Mouse (Mus musculus): Measurements from ENCODE around the gene Cdk5. TPM values are rescaled to one million over a fixed set of nuclear protein-coding genes. Genes with fewer than 3 reads are reported as not detected.

The Cdk5 gene
- 29.0 TPM for total RNA-seq (2023)

DNA sequence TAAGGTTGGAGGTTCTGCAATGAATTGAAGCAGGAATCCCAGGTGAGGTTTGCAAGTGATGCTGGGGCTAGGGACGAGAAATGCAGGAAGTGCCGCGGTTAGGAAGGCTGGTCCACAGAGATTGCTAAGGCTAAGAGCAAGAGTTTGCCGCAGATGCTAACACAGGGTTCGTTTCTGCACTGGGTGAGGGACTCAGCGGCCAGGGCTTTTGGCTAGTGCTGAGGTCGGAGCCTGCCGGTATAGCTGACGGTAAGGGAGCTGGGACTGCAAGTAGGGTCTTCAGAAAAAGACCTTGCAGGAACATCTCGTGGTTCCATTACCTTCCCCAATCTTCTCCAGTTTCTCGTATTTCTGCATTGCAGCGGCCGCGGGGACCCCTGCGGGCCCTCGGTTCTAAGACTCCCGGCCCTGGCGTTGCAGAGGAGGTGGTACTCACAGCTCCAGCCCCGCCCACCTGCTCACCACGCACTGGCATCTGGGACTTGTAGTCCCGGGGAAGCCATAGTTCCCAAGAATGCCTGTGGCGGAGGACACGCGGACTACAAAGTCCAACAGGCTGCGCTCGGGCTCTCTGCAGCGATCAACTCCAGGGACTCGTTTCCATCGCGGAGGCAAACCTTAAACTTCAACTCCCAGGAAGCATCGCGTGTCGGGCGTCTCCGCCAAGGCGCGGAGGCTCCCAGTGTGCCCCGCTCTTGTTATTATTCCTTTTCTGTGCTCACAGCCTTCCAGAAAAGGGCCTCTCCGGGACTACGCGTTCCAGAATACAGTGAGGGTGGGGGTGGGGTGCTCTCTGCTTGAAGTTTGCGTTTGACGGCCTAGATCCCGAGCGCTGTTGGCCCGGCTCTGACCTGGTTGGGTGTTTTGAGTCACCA, at the start of gene Cdk5, which contains the start of gene Slc4a2:
TSS of gene Cdk5 (minus strand) at position 402 of the 875 bp plus-strand sequence.
TSS of gene Slc4a2 (plus strand) at position 709 of the 875 bp plus-strand sequence.

DNA sequence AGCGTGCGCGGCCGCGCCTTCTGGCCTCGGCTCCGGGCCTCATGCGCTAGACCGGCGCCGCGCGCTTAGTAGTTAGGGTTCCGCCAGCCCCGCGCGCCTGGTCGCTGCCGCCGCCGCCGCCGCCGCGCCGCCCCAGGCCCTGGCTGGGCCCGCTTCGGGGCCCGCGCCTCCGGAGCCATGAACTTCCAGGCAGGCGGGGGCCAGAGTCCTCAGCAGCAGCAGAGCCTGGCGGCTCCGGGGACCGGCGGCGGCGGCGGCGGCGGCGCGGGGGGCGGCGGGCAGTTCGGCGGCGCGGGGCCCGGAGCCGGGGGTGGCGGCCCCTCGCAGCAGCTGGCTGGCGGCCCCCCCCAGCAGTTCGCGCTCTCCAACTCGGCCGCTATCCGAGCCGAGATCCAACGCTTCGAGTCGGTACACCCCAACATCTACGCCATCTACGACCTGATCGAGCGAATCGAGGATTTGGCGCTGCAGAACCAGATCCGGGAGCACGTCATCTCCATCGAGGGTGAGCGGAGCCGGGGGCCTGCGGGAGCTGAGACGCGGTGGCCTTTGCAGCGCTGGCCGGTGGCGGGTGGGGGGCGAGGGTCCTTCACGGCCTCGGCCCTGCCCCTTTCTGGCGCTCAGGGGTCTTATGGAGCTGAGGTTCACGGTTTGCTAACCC, 28.8 kb upstream of the Cdk5 start, which contains the start of gene Agap3:
TSS of gene Agap3 (plus strand) at position 148 of the 661 bp plus-strand sequence.

DNA sequence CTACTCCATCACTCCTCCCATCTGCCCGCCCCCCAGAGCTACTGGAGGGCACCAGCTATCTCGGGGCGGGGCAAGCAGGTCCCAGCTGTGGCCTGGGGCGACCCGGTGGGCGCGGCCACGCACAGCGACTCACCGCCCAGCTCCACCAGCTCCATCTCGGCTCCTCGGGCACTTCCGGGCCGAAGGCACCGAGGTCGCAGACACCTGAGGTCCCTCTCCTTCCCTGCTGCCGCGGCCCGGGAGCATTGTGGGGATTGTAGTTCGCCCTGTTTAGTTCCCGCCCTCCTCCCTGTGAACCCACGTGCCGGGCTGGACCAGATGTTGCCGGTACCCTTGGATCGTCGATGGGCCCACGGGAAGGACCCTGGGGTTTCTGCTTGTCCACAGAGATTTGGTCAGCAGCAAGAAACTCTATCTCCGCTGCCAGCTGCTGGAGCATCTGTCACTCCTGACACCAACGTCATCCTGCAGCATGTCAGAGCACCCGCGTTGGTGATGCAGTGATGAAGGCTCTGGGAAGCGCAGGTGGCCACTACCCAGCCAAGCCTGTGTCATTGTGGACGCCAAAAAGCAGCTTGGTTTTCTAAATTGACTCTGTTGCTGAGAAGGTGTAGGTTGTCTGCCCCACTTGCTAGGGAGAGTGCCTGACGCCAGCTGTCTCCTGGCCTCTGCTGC, 24.4 kb upstream of the Cdk5 start, which contains the start of gene Tmub1:
TSS of gene Tmub1 (minus strand) at position 231 of the 675 bp plus-strand sequence.

DNA sequence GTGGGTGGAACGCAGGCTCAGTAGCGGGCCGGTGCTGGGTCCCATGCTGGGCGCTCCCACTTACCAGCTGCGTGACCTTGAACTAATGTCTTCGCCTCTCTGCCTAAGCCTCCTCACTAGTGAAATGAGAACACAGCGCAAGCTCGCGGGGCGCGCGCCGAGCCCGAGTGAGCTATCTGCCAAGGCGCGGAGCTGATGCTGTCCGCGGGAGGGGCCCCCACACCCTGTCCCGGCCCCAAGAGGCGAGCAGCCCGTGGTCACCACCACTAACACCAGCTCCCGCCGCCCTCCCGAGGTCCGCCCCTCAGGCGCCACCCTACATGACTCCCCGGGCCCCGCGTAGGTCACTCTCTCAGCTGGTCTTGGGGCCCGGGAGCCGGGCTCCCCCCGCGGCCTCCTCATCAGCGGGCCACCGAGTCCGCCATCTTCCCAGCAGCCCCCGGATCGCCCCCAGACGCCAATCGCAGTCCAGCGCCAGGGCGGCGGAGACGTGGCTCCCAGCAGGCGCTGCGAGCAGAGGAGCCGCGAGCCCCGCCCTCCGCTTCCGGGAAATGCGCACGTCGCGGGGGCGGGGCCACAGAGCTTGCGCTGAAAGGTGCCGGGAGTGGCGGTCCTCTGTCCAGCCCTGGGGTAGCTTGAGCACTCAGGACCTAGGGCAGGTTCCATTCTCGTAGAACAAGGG, 21.6 kb upstream of the Cdk5 start, which contains the start of gene Fastk:
TSS of gene Fastk (minus strand) at position 542 of the 682 bp plus-strand sequence.

DNA sequence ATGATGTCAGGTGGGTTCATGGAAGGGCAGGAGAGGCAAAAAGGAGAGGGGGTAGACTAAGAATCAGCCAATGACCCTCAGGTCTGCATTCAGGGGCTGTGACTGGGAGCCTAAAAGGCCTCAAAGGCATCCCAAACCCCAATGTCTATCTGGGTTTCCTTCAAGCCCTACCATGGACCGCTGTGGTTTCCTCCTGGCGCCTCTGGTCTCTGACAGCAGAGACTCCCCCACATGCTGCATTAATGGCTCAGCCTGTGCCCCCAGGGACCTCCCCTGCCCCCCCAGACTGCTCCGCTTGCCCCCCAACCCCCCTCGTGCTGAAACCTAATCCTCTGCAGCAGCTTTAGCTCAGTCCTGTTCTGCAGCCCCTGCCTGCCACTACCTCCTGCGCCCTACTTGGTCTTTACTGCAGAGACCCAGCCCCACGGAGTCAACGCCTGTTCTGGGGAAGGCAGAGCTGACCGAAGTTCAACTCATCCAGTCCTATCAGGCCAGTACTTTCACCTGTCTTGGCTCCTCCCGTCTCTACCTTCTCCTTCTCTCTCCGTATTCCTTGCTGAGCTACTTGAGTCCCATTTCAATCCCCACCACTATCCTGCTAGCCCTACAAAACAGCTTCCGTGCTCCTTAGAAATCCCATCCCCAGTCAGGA, 10.2 kb downstream of the Cdk5 start, which contains the start of gene Asic3:
TSS of gene Asic3 (plus strand) at position 351 of the 652 bp plus-strand sequence.

DNA sequence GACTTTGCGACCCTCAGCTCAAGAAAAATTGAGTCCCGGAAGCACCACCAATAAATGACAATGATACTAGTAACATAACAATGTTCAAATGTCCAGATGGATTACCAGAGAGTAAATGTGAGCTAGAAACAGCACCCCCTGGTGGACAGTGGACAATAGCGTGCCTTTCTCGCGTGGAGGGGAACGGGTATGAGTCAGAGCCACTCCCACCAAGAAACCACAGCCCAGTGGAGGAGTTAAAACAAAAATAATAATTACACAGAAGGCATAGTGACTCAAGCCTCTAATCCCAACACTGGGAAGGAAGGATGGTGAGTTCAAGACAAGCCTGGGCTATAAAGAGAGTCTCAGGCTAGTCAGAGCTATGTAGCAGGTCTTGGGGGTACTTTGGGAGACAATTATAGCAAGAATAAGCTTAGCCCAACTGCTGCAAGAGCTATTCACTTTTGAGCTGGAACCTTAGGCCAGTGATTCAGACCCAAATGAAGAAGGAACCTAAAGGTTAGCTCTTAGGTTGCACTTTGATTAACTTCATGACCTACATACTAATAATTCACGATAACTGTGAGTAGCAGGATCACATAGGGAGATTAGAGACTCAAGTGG, 29.8 kb downstream of the Cdk5 start, which contains the start of gene Abcb8:
TSS of gene Abcb8 (plus strand) at position 272 of the 606 bp plus-strand sequence.

DNA sequence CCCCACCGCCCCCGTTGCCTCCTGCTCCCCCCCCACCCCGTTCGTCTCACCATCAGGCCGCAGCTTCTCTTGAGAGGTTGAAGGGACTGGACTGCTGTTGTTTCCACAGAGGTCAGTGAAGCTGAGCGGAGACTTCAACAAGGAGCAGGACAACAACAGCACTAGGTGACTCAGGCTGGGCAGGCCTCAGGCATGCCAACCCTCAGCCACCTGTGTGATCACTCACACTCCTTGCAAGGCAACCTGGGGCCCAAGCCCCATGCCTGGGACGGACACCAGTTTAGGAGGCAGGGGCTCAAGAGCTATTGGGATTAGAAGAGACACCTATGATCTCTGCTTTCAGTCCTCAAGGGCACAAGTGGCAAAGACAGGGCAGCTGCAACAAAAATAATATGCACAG, 31.5 kb downstream of the Cdk5 start, which contains the start of gene Atg9b:
TSS of gene Atg9b (minus strand) at position 280 of the 400 bp plus-strand sequence.

Other genes starting within 250 kb of the Cdk5 start
- 6.1 TPM for gene Kcnh2, start 71.9 kb downstream of the Cdk5 start, total RNA-seq (2023)
- gene Nos3, start 58.7 kb downstream of the Cdk5 start, total RNA-seq (2023): 0.15 TPM
- not detected for gene Atg9b, start 31.4 kb downstream of the Cdk5 start, total RNA-seq (2023)
- gene Abcb8, start 29.9 kb downstream of the Cdk5 start, total RNA-seq (2023): 15.5 TPM
- gene Asic3, start 10.1 kb downstream of the Cdk5 start, total RNA-seq (2023): not detected
- gene Slc4a2, start 307 bp upstream of the Cdk5 start, total RNA-seq (2023): 62.8 TPM
- gene Fastk, start 21.8 kb upstream of the Cdk5 start, total RNA-seq (2023): 109 TPM
- 32.6 TPM for gene Tmub1, start 24.3 kb upstream of the Cdk5 start, total RNA-seq (2023)
- 90.2 TPM for gene Agap3, start 28.6 kb upstream of the Cdk5 start, total RNA-seq (2023)
- not detected for gene Gbx1, start 103.7 kb upstream of the Cdk5 start, total RNA-seq (2023)
- gene Asb10, start 117.4 kb upstream of the Cdk5 start, total RNA-seq (2023): not detected
- gene 4931409K22Rik, start 133.3 kb upstream of the Cdk5 start, total RNA-seq (2023): not detected
- gene Abcf2, start 153.9 kb upstream of the Cdk5 start, total RNA-seq (2023): 51.1 TPM
- 34.1 TPM for gene Chpf2, start 163.2 kb upstream of the Cdk5 start, total RNA-seq (2023)
- gene Smarcd3, start 200.9 kb upstream of the Cdk5 start, total RNA-seq (2023): 0.56 TPM

Data from CD4-positive naive resting alpha-beta T cell, adult 57 days (primary cell).